Mouse (Mus musculus) MEL (cell line): Measurements from ENCODE around the gene Srebf1.

Experiments
- CTCF ChIP-seq, 3 experiments: IDR thresholded peaks in 2 of 3; conservative IDR thresholded peaks in 1 of 3; 2 replicates each; pipeline ENCODE4 v1.5.1; 2011 to 2012; ENCODE audit warnings: low read length in 3 of 3, low read depth in 2 of 3, mild to moderate bottlenecking in 2 of 3, improper control_type of control experiment in 1 of 3, inconsistent platforms in 1 of 3, mixed read lengths in 1 of 3, moderate library complexity in 1 of 3; ENCODE audit not compliant: control insufficient read depth in 1 of 3, insufficient read depth in 1 of 3, poor library complexity in 1 of 3, severe bottlenecking in 1 of 3
- EP300 ChIP-seq, 2 experiments: IDR thresholded peaks; 2 replicates each; pipeline ENCODE4 v1.6.1; 2011; ENCODE audit warnings: improper control_type of control experiment in 2 of 2, low read length in 2 of 2, low read depth in 1 of 2, mild to moderate bottlenecking in 1 of 2
- GATA1 ChIP-seq: IDR thresholded peaks from 2 replicates; pipeline ENCODE4 v1.6.1; 2011; ENCODE audit warnings: low read depth, low read length, improper control_type of control experiment
- KAT2A ChIP-seq: conservative IDR thresholded peaks from 2 replicates; pipeline ENCODE4 v1.6.1; 2012; ENCODE audit warnings: low read depth, low read length, improper control_type of control experiment, inconsistent platforms
- MAX ChIP-seq: IDR thresholded peaks from 2 replicates; pipeline ENCODE4 v1.6.1; 2011; ENCODE audit warnings: low read length, improper control_type of control experiment
- POLR2A ChIP-seq, 2 experiments: IDR thresholded peaks; 2 replicates each; pipeline ENCODE4 v1.6.1; 2011 to 2012; ENCODE audit warnings: low read length in 2 of 2, mild to moderate bottlenecking in 2 of 2, control low read depth in 1 of 2, improper control_type of control experiment in 1 of 2, low read depth in 1 of 2, moderate library complexity in 1 of 2; ENCODE audit not compliant: control insufficient read depth in 1 of 2, insufficient read depth in 1 of 2, poor library complexity in 1 of 2
- SIN3A ChIP-seq: IDR thresholded peaks from 2 replicates; pipeline ENCODE4 v1.6.1; 2012; ENCODE audit warnings: low read length, improper control_type of control experiment, inconsistent platforms

DNA sequence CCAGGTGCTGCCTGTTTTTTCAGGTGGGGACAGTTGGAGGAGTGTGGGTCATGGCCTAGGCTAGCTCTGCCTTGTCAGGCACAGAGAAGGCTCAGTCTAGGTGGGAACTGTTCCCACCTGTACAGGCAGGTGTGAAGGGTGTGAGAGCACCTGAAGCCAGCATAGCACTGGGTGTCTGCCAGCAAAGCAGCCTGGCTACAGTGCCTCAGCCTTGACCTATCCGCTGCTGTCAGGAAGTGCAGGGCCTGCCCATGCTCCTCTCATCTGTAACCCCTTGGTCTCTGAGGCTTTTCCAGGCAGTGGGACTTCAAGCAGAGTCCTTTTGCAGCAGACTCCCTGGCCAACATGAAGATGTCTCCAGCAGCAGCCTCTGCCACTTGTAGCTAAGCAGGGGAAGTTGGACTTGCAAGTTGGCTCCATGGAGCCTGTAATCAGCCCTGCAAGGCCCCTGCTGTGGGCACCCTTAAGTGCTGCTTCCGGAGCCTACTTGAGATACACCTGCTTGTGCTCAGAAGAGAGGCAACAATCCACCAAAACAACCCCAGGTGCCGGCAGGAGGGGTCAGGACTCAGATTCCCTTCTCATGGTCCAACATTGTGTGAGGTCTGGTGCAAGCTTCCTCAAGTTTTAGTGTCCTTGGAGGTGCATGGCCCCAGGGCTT is 61.8 kb downstream of the Srebf1 start:
- TF ChIP-seq EP300 (IDR thresholded peaks at IDR 0.05; ENCODE audit: low read depth in 1 of 2, low read length in 2 of 2) (no peak), POLR2A (IDR thresholded peaks at IDR 0.05; ENCODE audit: control insufficient read depth in 1 of 2, insufficient read depth in 1 of 2, low read depth in 1 of 2, low read length in 2 of 2, poor library complexity in 1 of 2) (no peak), CTCF (IDR thresholded peaks at IDR 0.05 in 2 of 3, conservative IDR thresholded peaks at IDR 0.05 in 1 of 3; ENCODE audit: control insufficient read depth in 1 of 3, insufficient read depth in 1 of 3, low read depth in 2 of 3, low read length in 3 of 3, poor library complexity in 1 of 3, severe bottlenecking in 1 of 3) (no peak), KAT2A (no peak), GATA1 (no peak), MAX (no peak), SIN3A (no peak)
